Mouse (Mus musculus): Measurements from ENCODE around the gene Zfand6.

The Zfand6 gene

DNA sequence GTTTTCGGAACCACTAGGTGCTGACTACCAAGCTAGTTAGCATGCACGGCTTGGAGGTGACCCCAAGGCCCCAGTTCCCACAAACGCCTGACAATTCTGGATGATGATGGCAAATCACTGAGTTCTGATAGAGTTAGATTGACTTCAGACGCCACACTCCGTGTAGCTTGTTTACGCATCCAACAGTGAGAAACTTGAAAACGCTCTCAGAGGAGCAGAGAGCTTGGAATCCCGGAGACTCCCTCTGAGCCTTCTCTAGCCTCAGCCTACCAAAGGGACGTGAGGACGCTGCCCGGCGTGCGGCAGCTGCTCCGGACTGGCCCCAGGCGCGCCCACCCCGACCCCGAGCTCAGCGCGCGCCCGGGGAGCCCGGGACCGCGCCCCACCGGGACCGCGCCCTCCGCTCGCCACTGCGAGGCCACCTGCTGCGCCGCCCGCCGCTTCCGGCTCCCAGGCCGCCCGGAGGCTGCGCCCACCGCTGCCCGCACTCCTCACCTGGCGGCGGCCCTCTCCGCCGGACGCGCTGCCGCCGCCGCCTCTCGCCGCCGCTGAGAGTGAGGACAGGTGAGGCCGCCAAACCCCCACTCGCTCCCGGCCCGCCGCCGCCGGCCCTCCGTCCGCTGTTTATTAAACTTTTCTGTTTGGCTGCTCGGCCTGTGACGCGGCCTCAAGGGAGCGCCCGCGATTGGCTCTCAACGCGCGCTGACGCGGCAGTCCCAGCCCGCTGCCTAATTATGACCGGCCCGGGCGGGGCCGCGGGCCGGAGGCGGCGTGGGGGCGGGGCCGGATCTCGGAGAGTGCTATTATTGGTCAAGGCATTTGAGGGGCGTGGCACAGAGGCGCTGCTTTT lies at the start of gene Zfand6:
TSS of gene Zfand6 (minus strand) at position 709 of the 850 bp plus-strand sequence.
- DNase-seq (ENCODE audit: low read depth) = peak; percentile 79

DNA sequence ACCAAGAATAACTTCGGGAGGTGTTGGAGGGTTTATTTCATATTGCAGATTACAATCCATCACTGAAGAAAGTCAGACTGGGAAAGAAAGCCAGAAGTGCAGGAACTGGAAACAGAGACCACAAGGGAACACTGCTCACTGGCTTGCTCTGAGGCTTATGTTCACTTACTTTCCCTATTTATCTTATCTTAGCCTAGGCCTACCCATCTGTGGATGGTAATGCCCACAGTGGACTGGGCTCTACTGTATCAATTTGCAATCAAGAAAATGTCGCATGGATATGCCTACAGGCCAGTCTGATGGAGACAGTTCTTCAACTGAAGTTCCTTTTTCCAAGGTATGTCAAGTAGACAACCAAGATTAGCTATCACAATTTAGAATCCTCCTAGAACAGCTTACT lies 47.0 kb upstream of the Zfand6 start:
- no peak for DNase-seq (ENCODE audit: low read depth)

DNA sequence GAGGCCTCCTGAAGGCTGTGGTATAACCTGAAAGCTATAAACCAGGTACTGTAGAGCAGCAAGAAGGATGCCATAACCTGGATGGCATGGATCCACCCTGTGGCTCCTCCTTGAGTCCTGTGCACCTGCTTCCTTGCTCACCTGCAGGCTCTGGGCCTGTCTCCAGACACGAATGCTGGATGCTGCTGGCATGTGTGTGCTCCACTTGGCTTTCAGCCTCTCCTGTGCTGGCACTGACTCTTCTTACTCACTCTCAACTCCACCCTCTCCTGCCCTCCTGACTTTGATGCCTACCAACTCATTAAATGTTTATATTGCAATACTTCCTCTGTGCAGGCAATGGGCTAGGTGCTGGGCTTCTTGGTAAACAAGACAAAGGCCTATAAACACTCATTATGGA lies 43.3 kb upstream of the Zfand6 start:
- no peak for DNase-seq (ENCODE audit: low read depth)

DNA sequence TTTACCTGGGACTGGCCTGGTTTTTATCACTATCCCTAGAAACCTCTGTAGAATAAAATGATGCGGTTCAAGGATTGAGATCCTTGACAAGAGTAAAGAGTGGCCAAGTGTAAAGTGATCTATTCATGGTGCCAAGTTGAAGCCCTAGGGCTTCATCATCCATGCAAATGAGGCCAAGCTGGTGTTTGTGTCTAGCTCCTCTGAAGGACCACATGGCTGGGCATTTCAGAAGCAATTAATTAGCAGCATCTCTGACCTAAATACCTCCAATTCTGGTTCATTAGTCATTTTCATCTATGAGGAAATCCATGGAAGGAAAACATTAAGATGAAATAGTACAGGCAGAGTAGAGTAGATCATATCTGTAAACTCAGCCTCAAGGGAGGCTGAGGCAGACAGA lies 42.3 kb upstream of the Zfand6 start:
- no peak for DNase-seq (ENCODE audit: low read depth)

DNA sequence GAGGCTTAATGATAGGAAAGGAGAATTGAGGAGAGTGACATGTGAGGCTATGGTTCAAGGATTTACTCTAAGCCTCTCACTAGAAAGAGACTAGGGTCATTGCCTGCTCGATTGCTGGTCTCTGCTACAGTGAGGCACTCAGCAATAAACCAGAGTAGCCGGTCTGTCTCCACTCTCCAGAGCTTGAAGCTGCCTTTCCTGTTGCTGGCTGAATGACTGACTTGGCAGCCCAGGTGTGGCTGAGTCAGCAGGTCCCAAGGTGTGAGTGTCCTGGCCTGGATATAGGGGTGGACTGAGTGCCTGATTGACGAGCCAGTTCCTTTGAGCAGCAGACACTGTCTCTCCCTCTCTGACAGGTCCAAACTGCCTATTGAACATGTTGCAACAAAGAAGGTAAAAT lies 41.3 kb upstream of the Zfand6 start:
- DNase-seq (ENCODE audit: low read depth) = no peak

DNA sequence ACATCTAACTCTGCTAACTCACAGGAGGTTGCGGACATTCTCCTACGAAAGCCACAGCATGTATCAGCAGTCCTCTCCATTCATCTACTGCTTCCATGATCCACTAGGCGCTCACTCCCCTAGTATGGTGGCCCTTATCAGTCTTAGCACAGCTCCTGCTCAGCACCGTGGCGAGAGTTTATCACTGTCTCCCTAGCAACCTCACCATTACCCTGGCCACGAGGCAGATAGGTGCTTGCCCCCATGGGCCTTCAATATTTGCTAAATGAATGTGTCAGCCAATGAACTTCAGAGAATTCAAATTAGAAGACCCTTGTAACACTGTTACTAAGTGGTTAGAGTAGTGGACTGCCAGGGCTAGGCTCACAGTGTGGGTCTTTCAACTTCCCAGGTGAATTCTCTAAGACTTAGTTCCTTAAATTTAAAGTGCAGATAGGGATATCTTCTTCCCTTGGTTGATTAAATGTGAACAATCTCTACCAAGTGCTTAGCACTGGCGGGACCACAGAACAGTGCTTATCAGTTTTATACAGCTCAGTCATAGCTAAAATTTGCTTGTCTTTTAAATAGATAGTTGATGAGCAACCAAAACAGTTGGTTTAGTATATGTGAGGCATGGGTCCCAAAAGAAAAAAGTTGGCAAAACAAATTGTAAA lies 33.2 kb upstream of the Zfand6 start:
- DNase-seq (ENCODE audit: low read depth) = no peak

DNA sequence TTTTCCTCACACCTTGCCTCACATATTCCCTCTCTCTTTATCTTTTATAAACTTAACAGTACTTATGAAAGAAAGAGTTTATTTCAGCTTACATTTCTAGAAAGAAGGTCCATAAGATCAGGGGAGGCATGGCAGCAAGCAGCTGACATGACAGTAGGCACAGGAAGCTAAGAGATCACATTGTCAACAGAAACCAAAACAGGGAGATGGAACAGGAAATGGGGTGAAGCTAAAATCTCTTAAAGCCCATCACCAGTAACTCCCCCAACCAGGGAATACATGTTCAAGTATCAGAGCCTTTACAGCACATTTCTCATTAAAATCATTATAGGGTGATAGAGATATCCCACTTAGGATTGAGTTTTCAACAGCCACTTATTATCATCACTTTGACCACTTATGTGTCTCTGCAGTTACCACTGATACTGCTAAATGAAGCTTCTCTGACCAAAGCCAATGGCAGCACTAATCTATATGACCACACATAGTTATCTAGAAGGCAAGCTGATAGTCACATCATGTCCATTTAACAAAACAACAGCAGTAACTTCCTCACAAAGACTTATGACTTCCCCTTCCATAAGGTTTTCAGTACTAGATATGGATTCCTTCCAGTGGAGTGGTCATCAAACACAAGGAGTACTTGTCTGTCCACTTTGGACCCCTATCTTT lies 20.7 kb upstream of the Zfand6 start:
- DNase-seq (ENCODE audit: low read depth) = no peak

DNA sequence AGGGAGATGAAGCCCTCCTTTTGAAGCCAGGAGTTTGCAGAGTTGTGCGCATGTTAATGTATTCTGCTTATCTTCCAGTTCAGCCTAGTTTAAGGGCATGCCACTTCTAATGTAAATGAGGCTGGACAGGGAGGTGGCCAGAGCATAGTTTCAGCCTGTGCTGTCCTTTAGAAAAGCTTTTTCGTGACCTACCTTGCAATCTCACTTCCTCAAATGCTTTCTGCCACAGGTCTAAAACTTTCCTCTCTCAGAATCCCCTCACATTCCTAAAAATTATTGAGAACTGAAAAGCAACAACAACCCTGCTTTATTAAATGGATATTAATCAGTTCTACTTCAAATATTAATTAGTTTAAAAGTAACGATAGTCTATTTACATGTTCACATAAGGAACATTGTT lies 17.1 kb upstream of the Zfand6 start:
- no peak for DNase-seq (ENCODE audit: low read depth)

DNA sequence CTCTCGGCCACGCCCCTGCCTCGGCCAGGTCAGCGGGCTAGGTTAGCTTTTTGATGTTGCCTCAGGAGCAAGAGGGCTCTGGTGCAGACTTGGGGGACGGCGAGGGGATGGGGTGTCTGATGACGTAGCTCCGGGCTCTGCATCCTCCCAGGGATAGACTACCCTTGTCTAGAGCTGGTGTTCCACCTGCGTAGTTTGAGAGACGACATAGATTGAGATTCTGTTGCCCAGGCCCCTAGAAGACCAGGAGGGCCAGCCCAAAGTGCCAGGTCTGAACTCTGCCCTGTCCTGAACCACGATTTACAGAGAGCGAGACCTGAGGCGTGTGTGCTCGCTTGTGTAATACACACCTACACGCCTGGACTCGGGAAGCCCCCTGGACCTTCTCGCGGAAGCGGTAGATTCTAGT lies 346 bp upstream of the Zfand6 start:
- DNase-seq (ENCODE audit: low read depth) = no peak

DNA sequence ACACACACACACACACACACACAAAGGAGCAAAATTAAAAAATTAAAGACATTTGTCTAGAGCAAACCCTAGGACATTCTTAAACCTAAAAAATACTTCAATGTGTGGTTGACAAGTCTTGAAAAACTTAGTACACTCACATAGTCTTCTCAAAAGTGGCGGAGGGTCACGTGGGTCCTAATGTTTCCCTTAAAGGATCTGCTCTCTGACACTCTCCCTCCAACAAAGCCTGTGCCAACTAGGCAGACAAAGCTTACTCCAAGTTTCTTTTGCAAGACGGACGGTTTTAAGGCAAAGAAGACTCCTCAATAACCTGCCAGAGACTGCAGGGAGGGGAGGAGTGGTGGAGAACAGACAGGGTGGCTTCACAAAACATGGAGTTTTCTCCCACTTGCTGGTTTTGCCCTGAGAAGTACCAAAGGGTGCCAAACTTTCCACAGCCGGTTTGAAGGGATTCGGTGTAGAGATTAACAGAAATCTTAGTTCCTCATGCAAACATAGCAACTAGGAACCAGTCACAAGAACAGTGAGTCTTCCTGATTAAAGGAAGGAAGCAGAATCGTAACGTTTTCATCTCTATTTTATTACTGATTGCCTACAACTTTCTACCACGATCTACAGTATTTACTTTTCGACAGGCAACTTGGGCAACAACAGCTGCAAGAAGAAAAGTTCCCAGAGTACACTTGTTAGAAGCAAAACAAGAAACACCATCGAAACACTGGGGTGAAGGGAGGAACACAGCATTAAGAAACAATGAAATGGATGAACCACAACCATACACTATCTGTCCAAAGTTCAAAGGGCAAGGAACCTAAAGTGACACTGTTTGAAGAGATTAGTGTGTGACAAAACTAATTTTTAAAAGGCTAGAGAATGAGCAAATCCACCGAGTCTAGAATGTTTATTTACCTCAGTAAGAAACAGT lies 1.8 kb downstream of the Zfand6 start:
- DNase-seq (ENCODE audit: low read depth) = no peak

DNA sequence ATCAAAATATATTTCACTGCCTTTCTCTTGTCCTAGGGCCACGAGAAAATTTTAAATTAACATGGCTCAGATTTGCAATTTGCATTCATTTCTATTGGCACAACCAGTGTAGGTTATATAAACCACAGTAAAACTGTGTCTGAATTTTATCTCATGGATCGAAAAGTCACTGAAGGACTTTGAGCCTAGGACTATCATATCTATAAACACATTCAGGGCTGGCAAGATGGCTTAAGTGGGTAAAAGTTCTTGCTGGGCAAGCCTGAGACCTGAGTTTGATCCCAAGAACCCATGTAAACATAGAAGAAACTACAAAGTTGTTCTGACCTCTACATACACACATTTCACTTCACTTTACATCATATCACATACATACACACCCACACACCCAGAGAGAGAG lies 3.4 kb downstream of the Zfand6 start:
- DNase-seq (ENCODE audit: low read depth) = no peak

DNA sequence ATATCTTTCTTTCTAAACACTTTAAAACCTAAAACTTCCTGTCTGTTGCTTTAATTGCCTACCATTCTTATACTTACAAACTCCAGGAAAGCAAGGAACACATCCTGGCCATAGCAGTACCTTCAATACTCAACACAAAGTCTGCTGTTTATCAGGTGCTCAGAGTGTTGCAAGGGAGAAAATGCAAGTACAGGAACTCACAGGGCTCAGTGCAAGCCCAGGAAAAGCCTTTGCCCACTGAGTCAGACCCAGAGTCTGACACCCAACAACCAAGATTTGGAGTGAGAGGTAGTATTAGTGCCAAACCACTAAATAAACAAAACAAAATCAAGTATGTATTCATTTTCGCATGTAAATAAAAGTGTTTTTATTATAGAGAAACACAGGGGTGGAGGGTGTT lies 5.1 kb downstream of the Zfand6 start:
- DNase-seq (ENCODE audit: low read depth) = no peak

DNA sequence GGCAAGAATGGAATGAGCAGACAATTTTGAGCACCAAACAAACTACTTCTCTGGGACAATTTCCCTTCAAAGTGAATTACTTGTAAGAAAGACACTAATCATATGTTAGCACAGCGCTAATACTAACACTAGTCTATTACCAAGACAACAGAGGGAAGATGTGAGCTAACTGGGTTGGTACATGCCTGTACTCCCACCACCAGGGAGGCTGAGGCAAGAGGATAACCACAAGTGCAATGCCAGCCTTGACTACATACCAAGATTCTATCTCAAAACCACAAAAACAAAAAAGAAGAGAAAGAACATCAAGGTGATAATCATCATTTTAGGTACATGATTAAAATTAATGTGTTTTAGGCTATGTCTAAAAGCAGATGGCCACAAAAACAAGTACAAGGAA lies 8.2 kb downstream of the Zfand6 start:
- DNase-seq (ENCODE audit: low read depth) = no peak

DNA sequence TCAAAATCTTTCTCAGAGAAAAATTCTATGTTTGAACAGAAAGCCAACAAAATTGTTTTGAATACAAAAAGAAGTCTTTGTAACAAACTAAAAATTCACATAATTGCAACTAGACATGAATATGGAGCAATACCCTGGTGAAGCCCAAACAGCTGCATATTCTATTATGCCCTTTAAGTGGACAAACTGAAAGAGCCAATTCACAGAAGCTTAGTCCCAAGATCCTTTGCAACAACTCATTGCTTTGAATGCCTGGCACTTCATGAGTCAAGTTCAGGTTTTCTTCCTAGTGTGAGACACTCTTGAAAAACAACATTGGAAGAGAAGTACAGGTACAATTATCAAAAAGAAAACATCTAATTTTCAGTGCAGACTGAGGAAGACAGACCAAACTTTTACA lies 8.8 kb downstream of the Zfand6 start:
- no peak for DNase-seq (ENCODE audit: low read depth)

DNA sequence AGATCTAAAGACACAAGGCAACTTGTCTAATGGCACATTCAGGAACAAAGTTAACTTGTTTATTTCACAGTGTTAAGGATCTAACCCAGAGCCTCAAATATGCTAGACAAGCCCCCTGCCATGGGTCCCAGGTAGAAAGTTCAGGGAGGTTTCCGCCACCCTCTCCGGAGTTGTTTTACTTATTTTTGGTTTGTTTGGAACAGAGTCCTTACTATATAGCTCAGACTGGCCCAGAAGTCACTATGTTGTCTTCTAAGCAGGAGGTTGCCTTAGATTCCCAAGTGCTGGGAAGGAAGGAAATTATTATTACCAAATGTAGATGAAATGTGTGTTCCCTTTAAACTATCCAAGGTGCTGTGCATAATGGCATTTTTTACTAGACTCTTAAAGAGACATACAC lies 9.7 kb downstream of the Zfand6 start:
- no peak for DNase-seq (ENCODE audit: low read depth)

DNA sequence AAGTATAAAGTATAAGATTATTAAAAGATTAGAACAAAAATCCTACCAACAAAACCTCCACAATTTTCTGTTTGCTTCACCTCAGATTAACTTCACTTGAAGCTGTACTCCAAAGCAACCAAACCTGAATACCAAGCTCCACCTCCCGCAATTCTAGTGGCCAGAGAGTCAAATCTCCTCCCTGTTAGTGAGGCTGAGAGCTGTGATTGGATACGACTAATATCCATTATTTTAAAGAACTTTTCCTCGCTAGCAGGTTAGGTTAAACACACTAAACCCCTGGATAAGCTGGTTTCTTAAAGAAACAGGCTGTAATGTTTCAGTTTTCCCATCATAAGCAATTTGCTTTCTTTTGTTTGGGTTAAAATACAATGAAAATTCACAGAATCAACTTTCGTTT lies 10.5 kb downstream of the Zfand6 start:
- DNase-seq (ENCODE audit: low read depth) = peak; percentile 96

DNA sequence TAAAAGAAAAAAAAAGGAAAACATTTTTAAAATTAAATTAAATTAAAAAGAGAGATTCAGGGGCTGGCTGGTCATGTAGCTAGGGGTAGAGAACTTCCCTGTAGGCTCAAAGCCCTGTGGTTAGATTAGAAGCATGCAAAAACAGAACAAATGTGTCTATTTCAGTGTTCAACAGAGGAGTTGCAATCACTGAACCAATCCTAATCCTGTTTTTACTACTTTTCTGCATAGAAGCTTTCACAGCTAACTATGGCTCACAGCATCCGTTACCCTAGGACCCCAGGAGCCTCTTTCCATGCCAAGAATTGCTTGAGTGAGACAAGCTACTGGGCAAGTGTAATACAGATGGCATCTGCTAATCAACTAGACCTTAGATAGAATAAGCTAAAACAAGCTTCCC lies 16.7 kb downstream of the Zfand6 start:
- DNase-seq (ENCODE audit: low read depth) = no peak

DNA sequence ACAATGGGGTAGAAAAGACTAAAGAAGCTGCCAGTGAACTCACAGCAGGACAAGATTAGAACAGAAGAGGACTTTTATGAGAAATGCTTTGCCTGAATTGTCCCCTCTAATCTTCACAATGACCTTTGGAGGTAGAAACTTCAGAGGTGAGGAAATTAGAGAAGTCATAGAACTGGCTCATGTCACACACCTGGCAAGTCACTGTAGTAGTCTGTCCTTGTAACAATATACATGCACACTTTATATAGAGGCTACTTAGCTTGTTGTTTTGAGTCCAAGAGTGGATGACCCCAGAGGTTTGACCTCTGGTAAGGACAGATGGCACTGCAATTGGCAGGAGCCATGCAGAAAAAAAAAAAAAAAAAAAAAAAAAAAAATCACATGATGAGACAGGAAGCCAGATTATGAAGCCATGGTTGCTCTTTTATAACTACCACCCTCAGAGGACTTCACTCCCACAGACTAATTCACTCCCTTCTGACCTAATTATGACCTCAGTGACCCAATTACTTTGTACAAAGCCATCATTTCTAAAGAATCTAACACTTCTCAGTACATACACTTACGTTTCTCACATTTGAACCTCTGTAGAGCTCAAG lies 20.1 kb downstream of the Zfand6 start:
- DNase-seq (ENCODE audit: low read depth) = no peak

DNA sequence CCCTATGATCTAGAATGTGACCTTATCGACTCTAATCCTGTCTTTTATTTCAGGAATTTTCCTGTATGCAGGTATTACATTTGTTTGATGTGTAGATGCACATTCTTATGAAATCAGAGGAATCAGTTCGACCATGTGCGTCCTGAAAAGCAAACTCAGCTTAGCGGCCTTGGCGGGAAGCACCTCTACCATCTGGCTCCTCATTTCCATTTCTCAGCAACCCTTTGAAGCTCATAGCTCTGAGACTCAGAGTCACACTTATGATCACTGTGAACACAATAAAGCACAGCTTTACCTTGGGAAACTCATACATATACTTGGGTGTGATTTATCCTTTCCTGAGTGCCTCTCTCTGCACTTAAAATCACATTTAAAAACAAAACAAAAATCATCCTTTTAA lies 21.8 kb downstream of the Zfand6 start:
- DNase-seq (ENCODE audit: low read depth) = no peak

DNA sequence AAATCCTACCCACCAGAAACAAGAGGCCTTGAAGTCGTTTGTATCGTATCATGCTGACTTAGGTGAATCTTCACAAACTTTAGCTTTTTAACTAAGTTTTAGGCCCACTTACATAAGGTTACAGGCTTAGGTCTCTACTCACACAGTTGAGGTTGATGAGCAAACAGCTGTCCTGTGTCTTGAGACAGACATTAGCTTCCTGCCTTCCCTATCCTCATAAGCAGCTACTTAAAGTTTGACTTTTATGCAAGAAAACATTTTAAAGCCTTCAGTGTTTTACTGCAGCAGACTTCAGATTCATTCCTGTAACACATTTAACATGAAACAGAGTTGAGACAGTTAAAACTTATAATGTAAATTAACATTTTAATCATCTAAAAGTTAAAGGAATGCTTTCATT lies 37.0 kb downstream of the Zfand6 start:
- no peak for DNase-seq (ENCODE audit: low read depth)

DNA sequence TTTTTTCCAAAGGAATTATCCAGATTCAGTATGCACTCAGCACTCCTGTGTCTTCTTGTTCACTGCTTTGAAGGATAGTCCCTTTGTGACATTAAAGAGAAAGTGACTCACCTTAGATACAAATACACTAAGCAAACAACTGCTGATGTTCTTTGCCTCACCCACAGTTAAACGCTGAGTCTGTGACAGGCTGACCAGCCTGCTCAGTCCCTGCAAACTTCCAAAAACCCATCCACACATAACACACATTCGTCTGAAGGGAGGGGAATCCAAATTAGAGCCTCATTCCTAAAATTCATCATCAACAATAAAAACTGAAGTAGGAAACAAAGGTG lies 37.8 kb downstream of the Zfand6 start:
- no peak for DNase-seq (ENCODE audit: low read depth)

Data from fibroblast of lung, adult 2 months (primary cell).